Mouse (Mus musculus): ENCODE data around the gene Bmp7.

- no peak for TF ChIP-seq POLR2A (IDR thresholded peaks at IDR 0.05; ENCODE audit: low read depth, low read length)
- no peak for TF ChIP-seq CTCF (IDR thresholded peaks at IDR 0.05; ENCODE audit: extremely low read depth, insufficient read depth, insufficient read length, insufficient replicate concordance)
These were observed 4.2 kb downstream of the Bmp7 start for GRCm38 (mm10) chr2:172935776-172936562.
